Mouse (Mus musculus): ENCODE measurements at regions not wholly inside any gene's neighbourhood (a gene's known extent, or its start where the extent isn't known, plus 50 kb on each side); places are given as distances from the start of the nearest gene placed in this dataset.

DNA sequence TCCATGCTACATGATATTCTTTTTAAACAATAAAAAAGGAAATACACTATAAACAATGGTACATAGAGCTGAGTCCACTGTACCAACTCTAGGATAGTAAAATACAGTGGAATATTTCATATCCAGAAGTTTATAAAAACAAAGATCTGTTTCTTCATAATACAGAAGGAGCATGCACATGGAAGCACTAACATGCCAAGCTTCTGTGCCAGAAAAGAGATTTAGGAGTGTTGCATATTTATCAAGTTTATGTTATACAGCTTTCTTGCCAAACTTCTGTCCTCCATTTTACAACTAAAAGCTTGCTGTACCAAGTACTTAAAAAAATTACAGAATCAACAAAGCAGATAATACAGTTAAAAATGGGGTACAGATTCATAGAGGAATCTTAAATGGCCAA lies 816.7 kb upstream of the A730009L09Rik start:
- in situ Hi-C loops (cut with MboI, MseI), result loop anchor here in 1 of 2 experiments (10.0 kb wide), 1 partner anchor 1503 kb away; no protein-coding TSS in a partner anchor

DNA sequence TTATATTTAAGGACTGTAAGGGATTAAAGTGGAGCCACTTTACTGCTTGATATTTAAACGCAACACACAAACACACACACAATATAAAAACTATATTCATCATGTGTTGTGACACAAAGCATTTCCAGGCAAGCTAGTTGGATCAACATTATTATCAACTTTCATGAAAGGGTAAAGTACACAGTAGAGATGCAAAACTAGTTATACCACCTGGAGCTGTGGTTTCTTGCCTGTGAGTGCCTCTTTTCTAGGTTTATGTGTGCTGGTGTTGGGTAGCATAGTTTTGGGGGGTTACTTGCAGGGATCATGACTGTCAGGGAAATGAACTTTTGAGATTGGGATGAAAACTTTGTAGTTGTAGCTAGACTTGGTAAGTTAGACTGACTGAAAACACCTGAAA lies 812.3 kb upstream of the A730009L09Rik start:
- in situ Hi-C loops (cut with MboI, MseI), result no loop called here

Data from T-helper 17 cell (primary cell).